Mouse (Mus musculus) layer of hippocampus, adult 9-11 months (tissue): Measurements from ENCODE around the gene Sh3gl1.

Experiments
- DNase-seq: peaks from one replicate; pipeline ENCODE4 v3.0.0; 2022

Sh3gl1 gene

DNA sequence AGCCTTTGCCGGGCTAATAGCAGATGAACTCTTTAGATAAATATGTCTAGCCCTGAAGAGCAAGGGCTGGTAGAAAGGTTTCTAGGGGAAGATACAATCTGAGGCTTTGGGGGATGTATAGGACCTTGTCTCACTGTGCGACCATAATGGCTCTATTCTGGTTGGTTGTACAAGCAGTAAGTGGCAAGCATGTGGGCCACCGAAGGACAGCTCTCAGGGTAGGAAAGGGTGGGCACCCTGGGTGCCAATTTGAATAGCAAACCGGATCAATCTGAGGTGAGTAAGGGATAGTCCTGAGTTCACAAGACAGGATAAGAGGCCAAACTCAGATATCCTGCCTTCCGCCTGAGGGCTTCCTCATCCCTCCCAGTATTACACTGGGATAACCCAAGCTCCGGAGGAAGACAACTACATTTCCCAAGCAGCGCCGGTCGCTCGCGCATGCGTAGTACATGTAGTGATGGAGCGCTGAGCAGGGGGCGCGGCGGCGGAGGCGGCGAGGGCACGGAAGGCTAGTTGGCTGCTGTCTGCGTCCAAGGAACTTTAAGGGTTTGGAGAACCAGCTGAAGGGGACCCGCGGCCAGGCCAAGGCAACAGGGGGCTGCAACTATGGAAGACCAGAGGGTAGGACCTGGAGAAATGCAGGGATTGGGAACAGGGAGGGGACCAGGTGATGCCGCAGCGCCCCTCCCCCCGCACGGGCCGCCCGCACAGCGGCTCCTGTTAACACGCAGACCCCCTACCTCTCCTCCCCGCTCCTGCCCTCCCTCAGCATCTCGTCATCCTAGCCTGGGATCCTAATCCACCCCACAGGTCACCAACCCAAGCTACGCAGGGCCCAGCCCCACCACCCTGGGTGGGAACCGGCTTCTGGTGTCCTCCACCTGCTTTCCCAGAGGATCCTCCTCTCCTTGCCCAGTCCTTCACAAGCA, 50.1 kb downstream of the Sh3gl1 start, which contains the start of gene Fsd1:
Gene Fsd1 (plus strand): TSS at position 480 of the 932 bp plus-strand sequence.
- peak; percentile 79 for DNase-seq

DNA sequence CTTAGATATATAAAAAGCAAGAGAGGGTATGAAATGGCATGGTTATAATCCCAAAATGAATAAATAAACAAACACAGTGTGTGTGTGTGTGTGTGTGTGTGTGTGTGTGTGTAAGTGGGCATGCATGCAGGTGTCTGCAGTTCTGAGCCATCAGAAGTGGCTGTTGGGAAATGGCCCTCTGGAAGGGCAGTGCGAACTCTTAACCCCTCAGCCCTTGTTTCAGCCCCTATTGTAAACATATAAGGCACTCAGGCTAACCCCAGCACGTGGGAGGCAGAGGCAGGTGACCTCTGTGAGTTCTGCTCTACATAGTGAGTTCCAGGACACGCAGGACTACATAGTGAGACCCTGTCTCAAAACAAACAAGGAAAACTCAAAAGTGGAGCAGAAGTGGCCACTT, 59.1 kb downstream of the Sh3gl1 start:
- DNase-seq, result no peak

DNA sequence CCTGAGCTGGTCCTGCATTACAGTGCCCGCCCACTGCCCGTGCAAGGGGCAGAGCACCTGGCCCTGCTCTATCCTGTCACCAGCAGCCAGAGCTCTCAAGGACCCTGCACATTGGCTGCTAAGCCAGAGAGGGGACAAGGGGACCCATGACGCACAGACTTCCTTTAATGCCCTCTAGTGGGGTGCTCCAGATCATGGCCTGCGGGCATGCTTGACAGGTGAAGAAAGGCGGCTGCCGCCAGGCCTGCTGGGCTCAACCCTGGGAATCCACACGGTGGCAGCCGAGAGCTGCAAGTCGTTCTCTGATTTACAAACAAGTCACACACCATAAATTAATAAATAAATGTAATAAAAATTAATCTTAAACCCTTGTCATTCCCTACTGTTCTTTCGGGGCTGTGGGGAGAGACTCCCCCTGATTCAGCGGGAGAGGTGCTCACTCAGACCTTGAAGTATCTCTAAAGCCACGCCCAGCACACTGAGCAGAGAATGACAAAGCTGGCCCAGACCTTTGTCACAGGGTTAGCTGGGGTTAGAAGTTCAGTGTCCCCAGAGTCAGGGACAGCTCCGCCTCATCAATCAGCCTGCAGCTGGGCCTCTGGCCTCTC, 60.1 kb downstream of the Sh3gl1 start:
- DNase-seq, result no peak

DNA sequence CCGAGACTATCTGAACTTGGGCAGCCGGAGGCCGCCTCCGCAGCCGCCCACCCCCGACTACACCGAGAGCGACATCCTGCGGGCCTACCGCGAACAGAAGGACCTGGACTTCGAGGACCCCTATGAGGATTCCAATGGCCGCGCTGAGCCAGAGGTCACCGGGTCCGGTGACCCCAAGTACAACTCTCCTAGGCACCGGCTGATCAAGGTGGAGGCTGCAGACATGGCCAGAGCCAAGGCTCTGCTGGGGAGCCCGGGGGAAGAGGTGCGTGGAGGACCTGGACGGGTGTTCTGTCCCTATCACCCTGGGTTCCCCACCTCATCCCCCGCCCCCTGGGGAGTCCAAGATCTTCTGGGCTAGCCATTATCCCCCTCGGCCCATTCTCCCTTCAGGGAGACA, 65.0 kb downstream of the Sh3gl1 start:
- no peak for DNase-seq

GRCm38 (mm10) chr17:55969966-55970891, 66.2 kb downstream of the Sh3gl1 start, which contains the start of gene Shd:
TSS of gene Shd (plus strand) at chr17:55970467.
- DNase-seq, result no peak

DNA sequence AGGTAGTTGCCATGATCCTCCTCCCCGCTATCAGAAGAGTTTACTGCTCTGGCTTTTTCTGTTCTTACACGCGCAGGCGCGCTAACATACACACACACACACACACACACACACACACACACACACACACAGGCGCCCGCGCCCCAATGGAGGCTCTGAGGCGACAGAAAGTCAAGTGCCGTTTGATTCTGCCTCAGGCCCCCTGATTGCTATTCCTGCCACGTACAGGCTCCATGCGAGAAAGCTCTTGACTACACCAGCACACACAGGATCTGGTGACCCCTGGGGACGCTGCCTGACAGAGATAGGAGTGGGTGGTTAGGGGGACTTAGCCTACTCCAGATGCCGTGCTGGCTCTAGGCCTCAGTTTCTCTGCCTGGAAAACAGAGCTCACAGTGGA, 66.9 kb downstream of the Sh3gl1 start:
- DNase-seq, result no peak

GRCm38 (mm10) chr17:55968210-55968609, 68.2 kb downstream of the Sh3gl1 start:
- no peak for DNase-seq

DNA sequence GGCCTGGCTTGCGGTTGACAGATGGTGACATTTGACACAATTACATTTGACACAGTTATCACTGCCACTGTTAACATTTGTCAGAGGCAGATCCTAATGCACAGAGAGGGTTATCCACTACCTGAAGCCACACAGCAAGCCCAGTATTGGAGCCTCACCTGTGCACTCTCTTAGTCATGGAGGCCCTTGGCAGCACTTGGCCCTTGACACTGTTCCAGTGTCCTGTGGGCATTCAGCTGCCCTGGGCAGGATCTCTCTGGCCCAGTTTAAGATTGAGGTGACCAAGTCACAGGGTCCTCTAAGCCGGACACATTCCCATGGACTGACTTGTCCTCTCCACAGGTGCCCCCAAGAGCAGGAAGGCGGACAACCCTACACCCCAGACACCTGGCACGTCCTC, 69.2 kb downstream of the Sh3gl1 start:
- DNase-seq, result no peak
